Mouse (Mus musculus) thymus, adult 2 months (tissue): Measurements from ENCODE around the gene Phactr2. TPM values are rescaled to one million over a fixed set of nuclear protein-coding genes. Genes with fewer than 3 reads are reported as not detected.
"Not testable (repeated sequence)": the region's sequence is repeated elsewhere in the genome, so short reads cannot be mapped to it uniquely, and the experiment has no call there.

Source experiments
- DNase-seq: peaks from one replicate; pipeline ENCODE4 v3.0.0; 2021
- H3K27ac ChIP-seq: fragments of 200-500 bp; 2 replicates; pipeline ENCODE4 v1.5.1; 2012; ENCODE audit warnings: low read length, control low read depth; ENCODE audit not compliant: control insufficient read depth, insufficient read depth
- H3K27me3 ChIP-seq: fragments of 200-500 bp; 2 replicates; pipeline ENCODE4 v1.6.1; 2012; ENCODE audit warnings: mild to moderate bottlenecking, low read length, moderate library complexity, mixed read lengths; ENCODE audit not compliant: control insufficient read depth, insufficient read depth
- H3K36me3 ChIP-seq: fragments of 200-500 bp; 2 replicates; pipeline ENCODE4 v1.6.1; 2012; ENCODE audit warnings: mild to moderate bottlenecking, low read length, moderate library complexity; ENCODE audit not compliant: control insufficient read depth, insufficient read depth
- H3K4me1 ChIP-seq: fragments of 200-500 bp; replicated peaks from 2 replicates; pipeline ENCODE4 v1.6.1; 2012; ENCODE audit warnings: low read length; ENCODE audit not compliant: control insufficient read depth, insufficient read depth
- H3K4me3 ChIP-seq: fragments of 200-500 bp; 2 replicates; pipeline ENCODE4 v1.5.1; 2012; ENCODE audit warnings: mild to moderate bottlenecking, low read length, control low read depth, moderate library complexity; ENCODE audit not compliant: control insufficient read depth, insufficient read depth
- CTCF ChIP-seq: fragments of 200-500 bp; IDR thresholded peaks from 2 replicates; pipeline ENCODE4 v1.5.1; 2012; ENCODE audit warnings: mild to moderate bottlenecking, control low read depth, low read length, moderate library complexity, borderline replicate concordance; ENCODE audit not compliant: control insufficient read depth, poor library complexity, insufficient read depth; ENCODE audit errors: extremely low read depth
- POLR2A ChIP-seq: fragments of 200-500 bp; IDR thresholded peaks from 2 replicates; pipeline ENCODE4 v1.6.1; 2012; ENCODE audit warnings: mild to moderate bottlenecking, low read length, control low read depth, moderate library complexity; ENCODE audit not compliant: control insufficient read depth, poor library complexity, insufficient read depth; ENCODE audit errors: extremely low read depth
- WGBS: fragments of 180-500 bp; shearing (Covaris S2); methylation state at CpG from one replicate; pipeline ENCODE4 v1.1.7; 2018; 5-methylcytosine and 5-hydroxymethylcytosine counted together
- polyA plus RNA-seq: library from polyadenylated mRNA; depleted of rRNA; stranded (reverse); fragments of >200 nt; gene quantifications from 2 replicates; pipeline ENCODE4 v1.2.3, GENCODE M21; 2012; rRNA removed

Gene Phactr2
- 3.4 and 3.7 TPM in 2 replicates for polyA plus RNA-seq

DNA sequence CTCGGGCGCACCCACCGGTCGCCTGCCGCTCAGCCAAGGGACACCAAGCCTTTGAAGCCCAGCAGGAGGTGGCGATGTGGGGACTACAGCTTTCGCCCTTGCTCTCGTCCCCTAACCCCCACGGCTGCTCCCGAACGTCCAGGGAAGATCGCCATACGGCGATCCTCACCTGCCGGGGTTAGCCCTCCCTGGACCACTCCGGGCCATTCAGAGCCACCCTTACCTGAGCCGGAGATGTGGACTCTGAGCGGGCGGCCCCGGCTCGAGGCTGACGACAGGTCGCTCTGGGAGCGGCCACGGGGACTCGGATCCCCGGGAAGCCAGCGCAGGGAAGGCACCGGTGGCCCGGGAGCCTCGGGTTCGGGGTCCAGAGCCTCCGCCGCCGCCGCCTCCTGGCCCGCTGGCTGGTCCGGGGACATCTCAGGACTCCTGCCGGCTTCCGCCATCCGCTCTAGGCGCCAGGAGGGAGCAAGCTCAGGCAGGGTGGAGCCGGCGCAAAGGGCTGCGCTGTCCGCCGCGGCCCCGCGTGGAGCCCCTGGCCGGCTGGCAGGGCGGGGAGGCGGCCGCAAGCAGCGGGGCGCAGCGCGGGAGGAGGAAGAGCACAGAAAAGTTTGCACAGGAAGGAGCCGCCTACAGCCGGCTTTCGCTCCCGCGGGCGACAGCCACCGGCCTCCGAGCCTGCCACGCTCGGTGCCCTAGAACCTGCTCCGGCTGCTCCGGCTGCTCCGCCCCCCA lies at the start of gene Phactr2:
Gene Phactr2, minus strand, starts transcription at position 580 of the 735 bp plus-strand sequence.
- DNase-seq, result peak; percentile 64
- TF ChIP-seq CTCF, result 0 out of 2 replicates have a peak, but pooled peaks have one; percentile 24
- TF ChIP-seq POLR2A, result no peak
- H3K27me3 ChIP-seq, result no peaks in the 10 kb centered on the region
- no peaks in the 10 kb centered on the region for H3K36me3 ChIP-seq
- H3K4me3 ChIP-seq, result peak within 1 kb of the TSS; percentile 57
- WGBS, result under 1% methylated on average over 70 of the region's 71 CpGs
- peaks cover 18% of the 10 kb centered on the region for H3K4me1 ChIP-seq
- H3K27ac ChIP-seq, result no peak within 1 kb of the TSS

DNA sequence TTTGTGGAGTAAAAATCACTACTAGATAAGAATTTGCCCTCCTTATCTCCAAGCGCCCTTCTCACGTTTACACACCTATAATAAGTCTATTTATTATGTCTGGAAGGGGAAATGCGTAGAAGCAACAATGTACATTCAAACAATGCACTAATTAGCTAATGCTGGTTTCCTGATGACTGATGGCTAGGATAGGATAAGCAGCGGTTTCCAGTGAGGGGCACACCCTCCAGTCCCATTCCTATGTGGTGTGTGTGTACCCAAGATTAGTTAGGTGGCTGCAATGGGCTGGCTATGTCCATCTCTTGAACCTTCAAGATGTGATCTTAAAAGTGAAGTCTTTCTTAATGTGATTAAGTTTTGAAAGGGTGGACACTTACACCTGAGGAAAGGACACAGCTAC lies 47.6 kb upstream of the Phactr2 start:
- Histone ChIP-seq H3K27me3 (no peaks in the 10 kb centered on the region), H3K27ac (no peak overlapping the region), H3K4me1 (no peaks in the 10 kb centered on the region), H3K36me3 (no peaks in the 10 kb centered on the region), H3K4me3 (no peak overlapping the region)
- TF ChIP-seq CTCF, result no peak
- TF ChIP-seq POLR2A, result no peak
- no peak for DNase-seq
- WGBS, result 94% methylated on average over 4 of the region's 4 CpGs

- no peaks in the 10 kb centered on the region; the same call in 1 of the 2 replicates for H3K36me3 ChIP-seq
- WGBS, result 93% methylated on average over 8 of the region's 8 CpGs
- no peak for TF ChIP-seq POLR2A
- no peak for TF ChIP-seq CTCF
- no peak for DNase-seq
- no peak overlapping the region for H3K27ac ChIP-seq
- no peaks in the 10 kb centered on the region for H3K27me3 ChIP-seq
- H3K4me3 ChIP-seq, result no peak overlapping the region
- peaks cover 22% of the 10 kb centered on the region for H3K4me1 ChIP-seq
Measured at GRCm38 (mm10) chr10:13502371-13502770, 28.2 kb upstream of the Phactr2 start.

DNA sequence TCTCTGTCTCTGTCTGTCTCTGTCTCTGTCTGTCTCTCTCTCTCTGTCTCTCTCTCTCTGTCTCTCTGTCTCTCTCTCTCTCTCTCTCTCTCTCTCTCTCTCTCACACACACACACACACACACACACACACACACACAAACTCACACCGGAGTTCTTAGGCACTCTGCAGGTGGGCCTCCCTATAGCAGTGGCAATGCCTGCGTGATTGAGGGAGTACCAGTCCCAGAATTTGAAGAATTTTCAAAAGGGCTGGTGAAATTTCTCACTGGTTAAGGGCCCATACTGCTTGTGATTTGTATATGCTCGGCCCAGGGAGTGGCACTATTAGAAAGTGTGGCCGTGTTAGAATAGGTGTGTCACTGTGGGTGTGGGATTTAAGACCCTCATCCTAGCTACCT lies 27.3 kb upstream of the Phactr2 start:
- H3K36me3 ChIP-seq, H3K27ac ChIP-seq, H3K27me3 ChIP-seq: not testable (repeated sequence)
- H3K4me3 ChIP-seq, result peak overlapping the region; percentile 94
- WGBS, result 57% methylated on average over 4 of the region's 4 CpGs
- DNase-seq, result peak; percentile 9
- H3K4me1 ChIP-seq, result peaks cover 22% of the 10 kb centered on the region

GRCm38 (mm10) chr10:13500938-13501496 lies 26.8 kb upstream of the Phactr2 start:
- Histone ChIP-seq H3K4me3 (peak overlapping the region; percentile 94), H3K27ac (peak overlapping the region; percentile 39; the same call in 1 of the 2 replicates), H3K36me3 (no peaks in the 10 kb centered on the region; the same call in 1 of the 2 replicates), H3K27me3 (no peaks in the 10 kb centered on the region), H3K4me1 (peaks cover 22% of the 10 kb centered on the region)
- TF ChIP-seq POLR2A (peak; percentile 58), CTCF (peak; percentile 42; the same call in 1 of the 2 replicates)
- DNase-seq, result peak; percentile 87
- WGBS, result under 1% methylated on average over 30 of the region's 30 CpGs

DNA sequence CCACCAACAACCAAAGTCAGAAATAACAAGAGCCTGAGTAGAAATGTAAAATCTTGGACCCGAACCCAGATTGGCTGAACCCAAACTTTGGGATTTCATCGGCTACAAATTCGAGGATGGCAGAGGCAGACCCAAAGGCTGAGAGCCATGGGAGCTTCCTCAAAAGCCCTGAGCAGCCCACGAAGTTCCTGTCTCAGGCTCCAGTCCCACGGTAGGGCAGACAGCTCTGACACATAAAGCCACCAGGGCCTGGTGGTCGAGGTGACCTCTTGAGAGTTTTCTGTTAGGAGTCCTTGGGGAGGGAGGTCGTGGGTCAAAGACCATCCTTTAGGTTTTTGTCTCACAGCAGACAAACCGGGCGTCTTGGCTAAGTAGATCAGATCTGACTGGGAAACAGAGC lies 26.3 kb upstream of the Phactr2 start:
- no peaks in the 10 kb centered on the region for H3K27me3 ChIP-seq

DNA sequence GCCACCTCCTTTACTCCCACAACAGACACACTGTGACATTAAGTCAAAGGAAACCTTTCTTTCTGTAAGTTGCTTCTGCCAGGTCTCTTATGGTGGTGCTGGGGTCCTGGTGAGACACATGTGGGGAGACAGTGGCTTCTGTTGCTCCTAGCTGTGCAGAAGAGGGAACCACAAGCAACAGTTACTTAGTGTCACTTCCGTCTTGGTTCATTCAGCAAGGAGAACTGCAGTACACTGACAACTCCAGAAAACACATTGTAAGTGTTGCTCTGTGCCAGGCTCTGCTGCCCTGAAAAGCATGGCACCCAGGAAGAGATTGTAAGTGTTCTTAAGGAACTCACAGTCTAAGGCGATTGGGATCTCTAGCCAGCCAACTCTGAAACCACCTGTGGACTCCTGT lies 25.1 kb upstream of the Phactr2 start, which contains the start of gene Fuca2:
Gene Fuca2, plus strand, starts transcription at position 210 of the 400 bp plus-strand sequence.
- H3K4me1 ChIP-seq, result peaks cover 22% of the 10 kb centered on the region
- peak; percentile 33 for DNase-seq
- H3K27ac ChIP-seq, result peak within 1 kb of the TSS; percentile 76
- 7% methylated on average over 2 of the region's 2 CpGs for WGBS
- no peaks in the 10 kb centered on the region for H3K36me3 ChIP-seq
- no peak within 1 kb of the TSS for H3K4me3 ChIP-seq
- no peaks in the 10 kb centered on the region for H3K27me3 ChIP-seq
- TF ChIP-seq POLR2A (no peak), CTCF (no peak)

More for the DNA sequence above, 26.3 kb upstream of the Phactr2 start:
- Histone ChIP-seq H3K36me3 (no peaks in the 10 kb centered on the region), H3K27ac (peak overlapping the region; percentile 39; the same call in 1 of the 2 replicates), H3K4me1 (peaks cover 22% of the 10 kb centered on the region), H3K4me3 (peak overlapping the region; percentile 94)
- DNase-seq, result peak; percentile 16
- no peak for TF ChIP-seq CTCF
- WGBS, result 23% methylated on average over 9 of the region's 9 CpGs
